Mouse (Mus musculus) erythroblast, embryonic 14.5 days (primary cell): ENCODE data around the gene Ccdc90b.

Experiments used
- GATA1 ChIP-seq: IDR thresholded peaks from 2 replicates; pipeline ENCODE4 v1.6.1; 2012; ENCODE audit warnings: low read length, inconsistent platforms, mixed read lengths
- TAL1 ChIP-seq: IDR thresholded peaks from 3 replicates; pipeline ENCODE4 v1.6.1; 2012; ENCODE audit warnings: low read length, inconsistent platforms, mixed read lengths

GRCm38 (mm10) chr7:92580491-92581207 lies 19.7 kb downstream of the Ccdc90b start:
- TF ChIP-seq TAL1: no peak
- no peak for TF ChIP-seq GATA1
